In genomic region chr5:12584886-12585285, GRCm38 (mm10) we compare ENCODE assay signal across 18 mouse cellular contexts.
"Had no signal": no experiment of that assay in that cellular context is flagged by ENCODE, and none has a peak within 500 bp of the region (broad histone marks: within the 10 kb centered on the region; RNA-seq: fewer than 3 reads in every experiment).

No protein-coding gene starts in this region.

- H3K4me3 ChIP-seq: left cerebral cortex, adult 2 months; liver, embryonic 13.5 days; midbrain, embryonic 12.5 days; midbrain, embryonic 15.5 days; neural tube, embryonic 12.5 days; stomach, embryonic 15.5 days had no signal

- H3K36me3 ChIP-seq: liver, embryonic 13.5 days; midbrain, embryonic 12.5 days; midbrain, embryonic 15.5 days; neural tube, embryonic 12.5 days; stomach, embryonic 15.5 days had no signal

- H3K27ac ChIP-seq: kidney, postnatal 0 days; left cerebral cortex, adult 2 months; liver, embryonic 13.5 days; midbrain, embryonic 12.5 days; midbrain, embryonic 15.5 days; neural tube, embryonic 12.5 days; stomach, embryonic 15.5 days had no signal

- H3K4me1 ChIP-seq: liver, embryonic 13.5 days; midbrain, embryonic 12.5 days; midbrain, embryonic 15.5 days; neural tube, embryonic 12.5 days had no signal

- H3K9me3 ChIP-seq: liver, embryonic 13.5 days; midbrain, embryonic 12.5 days; midbrain, embryonic 15.5 days; neural tube, embryonic 12.5 days; stomach, embryonic 15.5 days had no signal

- H3K4me2 ChIP-seq: liver, embryonic 13.5 days; midbrain, embryonic 12.5 days; midbrain, embryonic 15.5 days; neural tube, embryonic 12.5 days; stomach, embryonic 15.5 days had no signal

- H3K27me3 ChIP-seq: liver, embryonic 13.5 days; midbrain, embryonic 12.5 days; midbrain, embryonic 15.5 days; neural tube, embryonic 12.5 days; stomach, embryonic 15.5 days had no signal

- ATAC-seq: midbrain, embryonic 15.5 days had no signal

- DNase-seq: kidney, adult 18-20 months; kidney, postnatal 36 days; layer of hippocampus, postnatal 36 days; liver, embryonic 13.5 days; lung, adult 2 months; lung, postnatal 14 days; lung, postnatal 4 days; retina, postnatal 1 day; right cerebral cortex, postnatal 14 days; right cerebral cortex, postnatal 4 days; thymus, adult 18-20 months; thymus, postnatal 36 days had no signal

- H3K9ac ChIP-seq: liver, embryonic 13.5 days; midbrain, embryonic 12.5 days; midbrain, embryonic 15.5 days; neural tube, embryonic 12.5 days; stomach, embryonic 15.5 days had no signal
